Mouse (Mus musculus) c-Kit-positive CD71-positive TER-119-negative erythroid progenitor cells, embryonic 14.5 days (primary cell): ENCODE results near the gene Zfp119a.
"Not testable (repeated sequence)": the region's sequence is repeated elsewhere in the genome, so short reads cannot be mapped to it uniquely, and the experiment has no call there.

Experiments used
- DNase-seq: peaks from one replicate; pipeline ENCODE4 v3.0.0-alpha.2; 2013; ENCODE audit warnings: low read depth

Gene Zfp119a

DNA sequence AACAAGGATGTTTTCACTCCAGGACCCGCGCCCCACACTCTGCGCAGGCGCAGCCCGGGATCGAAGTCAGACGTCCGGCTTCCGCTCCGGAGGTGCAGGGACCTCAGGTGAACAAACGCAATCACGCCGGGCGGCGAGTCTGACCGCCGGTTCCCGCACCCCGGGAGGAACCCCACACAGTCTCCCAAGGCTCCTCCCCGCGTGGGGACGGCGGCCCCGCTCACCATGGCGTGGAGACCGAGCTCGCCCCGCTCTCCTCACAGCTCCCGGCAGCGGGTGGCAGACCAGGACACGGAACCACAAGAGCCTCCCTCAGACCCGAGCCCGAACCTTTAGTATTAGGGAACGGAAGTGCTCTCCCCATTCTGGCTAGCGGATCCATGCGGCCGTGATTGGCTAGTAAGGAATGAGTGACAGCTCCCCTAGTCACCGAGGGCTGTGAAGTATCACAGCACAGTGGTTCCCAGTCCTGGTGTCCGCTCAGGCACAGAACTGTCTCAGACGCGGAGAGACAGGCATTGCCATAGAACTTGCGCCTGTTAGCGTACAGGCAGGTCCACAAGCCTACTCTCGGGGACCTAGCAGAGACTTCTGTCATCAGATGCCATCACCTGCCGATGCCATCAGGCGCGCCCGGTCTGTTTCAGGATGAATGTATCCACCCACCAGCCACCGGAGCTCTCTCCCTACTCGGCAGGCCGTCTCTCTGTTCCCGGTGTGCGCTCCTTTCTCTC is at the start of gene Zfp119a:
Gene Zfp119a (minus strand): TSS at position 295 of the 734 bp plus-strand sequence.
- peak; percentile 75 for DNase-seq

DNA sequence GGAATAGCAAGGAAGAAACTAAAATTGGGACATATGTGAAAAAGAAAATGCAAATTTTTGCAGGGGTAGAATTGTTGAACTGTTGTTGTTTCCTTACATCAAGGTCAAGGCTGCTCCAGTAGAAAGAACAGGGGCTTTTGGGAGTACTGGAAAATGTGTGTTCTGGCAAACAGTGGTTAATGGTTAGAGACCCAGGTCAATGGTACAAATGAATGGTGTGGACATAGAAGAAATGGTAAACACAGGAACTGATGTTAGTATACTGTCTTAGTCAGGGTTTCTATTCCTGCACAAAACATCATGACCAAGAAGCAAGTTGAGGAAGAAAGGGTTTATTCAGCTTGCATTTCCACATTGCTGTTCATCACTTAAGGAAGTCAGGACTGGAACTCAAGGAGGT is 27.9 kb upstream of the Zfp119a start:
- DNase-seq = no peak

DNA sequence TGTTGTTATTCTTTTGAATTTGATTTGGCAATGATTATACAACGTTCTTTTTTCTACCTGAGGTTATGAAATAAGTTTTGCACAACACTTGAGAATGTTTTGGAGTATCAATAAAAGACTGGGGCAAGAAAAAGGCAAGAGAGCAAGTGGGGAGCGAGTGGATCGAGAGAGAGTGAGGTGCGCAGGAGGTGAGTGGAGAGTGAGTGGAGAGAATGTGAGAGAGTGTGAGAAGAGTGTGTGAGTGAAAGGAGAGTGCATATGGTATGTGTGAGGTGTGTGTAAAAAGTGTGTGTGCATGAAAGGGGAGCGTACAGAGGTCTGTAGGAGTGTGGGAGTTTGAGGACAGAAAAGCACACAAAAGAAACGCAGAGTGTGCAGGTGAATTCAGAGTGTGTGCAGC is 25.4 kb upstream of the Zfp119a start:
- no peak for DNase-seq

DNA sequence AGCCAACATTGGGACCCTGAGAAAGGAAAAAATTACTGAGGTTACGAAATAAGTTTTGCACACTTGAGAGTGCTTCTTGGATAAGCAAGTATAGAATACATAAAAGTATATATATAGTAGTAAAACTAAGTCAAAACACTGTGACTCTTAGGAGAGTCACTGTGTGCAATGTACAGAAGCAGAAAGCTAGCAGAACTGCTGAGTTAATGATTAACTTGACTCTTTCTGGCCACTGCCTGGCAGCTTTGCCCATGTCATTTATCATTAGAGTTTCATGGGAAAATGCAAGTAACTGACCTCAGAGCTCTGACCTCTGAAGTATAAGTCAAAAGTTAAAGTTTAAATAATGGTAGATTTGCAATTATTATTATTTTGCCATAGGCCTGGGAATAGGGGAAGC is 25.0 kb upstream of the Zfp119a start:
- DNase-seq = no peak

DNA sequence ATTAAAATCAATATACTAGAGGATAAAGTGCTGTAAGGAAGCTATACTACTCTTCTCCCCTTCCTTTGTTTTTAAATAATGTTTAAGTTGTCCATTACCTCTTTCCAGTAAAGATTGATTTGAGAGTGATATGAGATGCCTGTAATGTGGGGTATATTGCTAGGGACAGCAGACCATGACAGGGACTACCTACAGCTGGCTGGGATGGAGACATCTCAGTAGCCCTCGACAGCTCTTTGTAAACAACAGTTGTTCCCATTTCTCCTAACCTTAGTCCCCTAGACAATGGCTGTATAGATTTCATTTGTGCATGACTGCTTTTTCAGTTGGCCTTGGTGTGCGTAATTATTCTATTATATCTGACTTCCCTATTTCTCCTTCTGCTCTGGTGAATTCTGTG is 24.4 kb upstream of the Zfp119a start:
- no peak for DNase-seq

DNA sequence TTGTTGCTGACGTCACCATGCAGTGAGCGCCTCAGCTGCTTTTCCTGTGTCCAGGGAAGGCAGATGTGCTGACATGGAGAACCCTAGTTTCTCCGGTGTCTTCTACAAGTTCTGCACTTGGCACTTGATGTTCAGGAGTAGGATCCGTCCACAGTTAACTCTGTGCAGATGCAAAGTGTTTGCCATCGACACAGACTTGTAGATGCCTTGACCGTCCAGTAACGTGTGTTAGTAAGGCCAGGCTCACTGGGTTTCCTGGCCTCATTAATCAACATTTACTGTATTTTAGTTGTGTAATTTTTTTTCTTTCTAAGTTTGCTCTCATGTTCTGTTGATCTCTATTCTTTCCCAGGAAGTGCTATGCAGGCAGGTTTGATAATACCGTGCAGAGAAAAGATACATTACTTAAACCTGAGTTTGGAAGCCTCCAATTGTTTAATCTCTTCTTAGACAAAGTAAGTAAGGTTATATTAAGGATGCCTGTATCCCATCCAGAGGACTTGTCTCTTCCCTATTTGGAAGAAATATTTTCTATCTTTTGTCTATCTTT is 13.8 kb upstream of the Zfp119a start:
- not testable (repeated sequence) for DNase-seq

DNA sequence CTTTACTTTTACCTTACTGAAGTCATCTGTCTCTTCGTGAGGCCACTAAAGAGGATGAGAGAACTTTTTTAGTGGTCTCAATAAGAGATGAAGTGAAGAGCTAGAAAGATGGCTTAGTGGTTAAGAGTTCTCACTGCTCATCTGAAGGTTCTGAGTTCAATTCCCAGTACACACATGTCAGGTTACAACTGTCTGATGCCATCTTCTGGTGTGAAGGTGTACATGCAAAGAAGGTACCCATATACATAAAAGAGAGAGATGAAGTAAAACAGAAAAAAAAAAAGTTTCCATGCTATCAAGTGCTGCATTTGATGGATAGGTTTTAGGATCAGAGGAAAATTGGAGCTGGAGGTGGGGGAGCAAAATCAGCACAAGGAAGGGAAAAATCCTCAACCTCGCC is 6.2 kb upstream of the Zfp119a start:
- DNase-seq = no peak

DNA sequence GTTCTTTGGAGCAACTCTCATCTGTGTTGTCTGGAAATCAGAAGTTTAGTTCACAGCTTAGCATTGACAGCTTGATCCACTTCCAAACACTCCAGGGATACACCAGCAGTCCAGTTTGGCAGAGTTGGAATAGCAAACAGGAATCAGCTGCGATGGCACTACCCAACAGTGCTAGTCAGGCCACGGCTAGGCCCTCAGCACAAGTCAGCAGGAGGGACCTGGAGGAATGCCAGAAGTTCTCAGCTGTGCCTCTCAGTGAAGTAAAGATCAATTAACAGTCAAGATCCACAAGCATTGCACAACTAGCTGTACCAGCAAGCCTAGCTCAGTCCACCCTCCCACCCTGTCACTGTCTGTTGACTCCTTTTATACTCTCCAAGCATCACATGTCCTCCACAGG is 4.9 kb upstream of the Zfp119a start:
- no peak for DNase-seq

DNA sequence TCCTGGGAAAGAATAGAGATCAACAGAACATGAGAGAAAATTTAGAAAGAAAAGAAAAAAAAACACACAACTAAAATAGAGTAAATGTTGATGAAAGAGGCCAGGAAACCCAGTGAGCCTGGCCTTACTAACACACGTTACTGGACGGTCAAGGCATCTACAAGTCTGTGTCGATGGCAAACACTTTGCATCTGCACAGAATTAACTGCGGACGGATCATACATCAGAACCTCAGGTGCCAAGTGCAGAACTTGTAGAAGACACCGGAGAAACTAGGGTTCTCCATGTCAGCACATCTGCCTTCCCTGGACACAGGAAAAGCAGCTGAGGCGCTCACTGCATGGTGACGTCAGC is 471 bp downstream of the Zfp119a start:
- not testable (repeated sequence) for DNase-seq

DNA sequence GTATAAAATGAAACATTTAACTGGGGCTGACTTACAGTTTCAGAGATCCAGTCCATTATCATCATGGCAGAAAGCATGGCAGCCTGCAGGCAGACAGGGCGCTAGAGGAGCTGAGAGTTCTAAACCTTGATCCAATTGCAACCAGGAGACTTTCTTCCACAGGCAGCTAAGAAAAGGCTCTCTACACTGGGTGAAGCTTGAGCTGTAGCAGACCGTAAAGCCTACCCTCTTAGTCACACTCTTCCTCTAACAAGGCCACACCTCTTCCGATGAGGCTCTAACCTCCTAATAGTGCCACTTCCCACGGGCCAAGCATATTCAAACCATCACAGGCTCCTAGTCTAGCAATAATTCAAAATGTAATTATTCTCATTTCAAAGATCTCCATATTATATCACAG is 1.5 kb downstream of the Zfp119a start:
- no peak for DNase-seq

DNA sequence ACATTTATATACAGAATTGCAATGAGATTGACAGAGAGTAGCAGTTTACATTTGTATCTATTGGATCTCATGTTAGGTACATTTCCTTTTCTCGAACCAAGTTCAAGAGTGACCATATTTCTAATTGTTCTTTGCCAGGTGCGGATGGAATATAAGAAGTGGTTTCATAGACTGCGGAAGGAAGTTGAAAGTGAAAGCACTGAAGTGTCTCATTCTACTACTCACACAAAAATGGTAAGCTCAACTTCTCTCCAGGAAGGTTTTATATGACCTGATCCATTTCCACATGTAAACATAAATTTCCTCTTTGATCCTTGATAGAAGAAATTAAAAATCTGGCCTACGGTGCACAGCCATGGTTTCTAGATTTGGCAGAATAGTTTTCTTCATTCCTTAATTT is 35.7 kb downstream of the Zfp119a start:
- no peak for DNase-seq

DNA sequence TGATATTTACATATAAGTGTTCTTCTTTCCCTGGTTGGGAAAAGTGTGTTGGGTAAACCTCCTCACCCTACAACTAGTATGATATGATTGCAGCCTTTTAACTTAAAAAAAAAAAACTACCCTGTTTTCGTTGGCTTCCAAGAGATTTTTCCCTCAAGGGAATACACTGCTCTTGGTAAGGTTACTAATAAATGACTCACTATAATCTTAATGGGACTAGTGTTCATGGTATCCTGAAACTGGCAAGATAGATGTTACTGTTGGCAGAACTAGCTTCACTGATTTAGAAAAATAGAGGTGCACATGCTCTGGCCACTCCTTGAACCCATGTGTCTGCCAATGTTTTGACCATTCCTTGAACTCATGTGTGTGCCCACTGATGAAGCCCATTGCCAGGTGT is 57.2 kb downstream of the Zfp119a start:
- DNase-seq = no peak

DNA sequence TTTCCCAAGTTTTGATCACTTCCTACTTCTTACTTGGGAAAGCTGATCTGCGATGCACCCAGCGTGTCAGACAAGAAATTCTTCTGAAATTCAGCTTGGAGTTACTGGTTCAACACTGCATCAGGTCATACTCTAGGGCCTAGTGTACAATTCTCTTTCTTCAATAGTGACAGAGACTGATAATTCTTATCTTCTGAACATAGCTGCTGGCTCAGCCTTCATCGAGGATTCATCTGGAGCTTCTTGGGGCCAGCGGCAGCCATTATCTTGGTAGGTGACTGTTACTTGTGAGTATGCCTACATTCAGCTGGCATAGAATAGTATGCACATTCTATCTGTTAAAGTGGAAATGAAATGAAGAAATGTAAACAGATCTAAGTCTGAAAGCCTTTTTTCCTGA is 61.9 kb downstream of the Zfp119a start:
- no peak for DNase-seq
